Mouse (Mus musculus): ENCODE results near the gene Mettl26.

GRCm38 (mm10) chr17:25831451-25832281 lies 43.2 kb upstream of the Mettl26 start:
- TF ChIP-seq CTCF (IDR thresholded peaks at IDR 0.05; ENCODE audit: extremely low read depth, insufficient read depth, low read length) (no peak), POLR2A (IDR thresholded peaks at IDR 0.05; ENCODE audit: extremely low read depth, insufficient read depth, low read length) (0 out of 2 replicates have a peak, but pooled peaks have one; percentile 12)
